Mouse (Mus musculus) embryonic fibroblast, embryonic 13.5 days (primary cell): ENCODE results near the gene Nckap5.

ENCODE experiments used
- CTCF ChIP-seq: IDR thresholded peaks from 2 replicates; pipeline ENCODE4 v1.5.1; 2011; ENCODE audit warnings: mild to moderate bottlenecking, control low read depth, low read length, moderate library complexity, borderline replicate concordance; ENCODE audit not compliant: insufficient read depth
- POLR2A ChIP-seq: IDR thresholded peaks from 2 replicates; pipeline ENCODE4 v1.6.1; 2011; ENCODE audit warnings: low read depth, mild to moderate bottlenecking, control low read depth, low read length, moderate library complexity

DNA sequence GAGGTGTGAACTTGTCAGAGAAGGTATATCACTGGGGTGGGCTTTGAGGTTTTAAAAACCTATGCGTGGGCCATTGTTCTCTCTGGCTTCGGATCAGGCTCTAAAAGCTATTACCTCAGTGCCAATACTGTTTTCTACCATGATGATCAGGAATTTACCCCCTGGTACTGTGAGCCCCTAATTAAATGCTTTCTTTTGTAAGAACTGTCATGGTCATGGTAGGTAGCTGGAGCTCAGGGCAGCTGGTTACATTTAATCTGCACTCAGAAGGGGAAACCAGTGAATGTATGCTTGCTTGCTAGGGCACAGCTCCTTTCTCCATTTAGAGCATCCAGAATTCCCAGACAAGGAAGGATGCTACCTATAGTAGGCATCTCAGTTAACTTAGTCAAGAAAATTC lies 759.7 kb downstream of the Nckap5 start:
- no peak for TF ChIP-seq CTCF
- TF ChIP-seq POLR2A, result no peak
